Mouse (Mus musculus): ENCODE data around the gene H2afy. TPM values are rescaled to one million over a fixed set of nuclear protein-coding genes. Genes with fewer than 3 reads are reported as not detected.
A peak's percentile ranks its signal among the peaks of the same experiment; 100 is the strongest.

The H2afy gene
- polyA plus RNA-seq (2015; fragmentation: Nextera tagmentation; extraction: Ambion mirVana), result 98.9 and 135 TPM in 2 replicates

DNA sequence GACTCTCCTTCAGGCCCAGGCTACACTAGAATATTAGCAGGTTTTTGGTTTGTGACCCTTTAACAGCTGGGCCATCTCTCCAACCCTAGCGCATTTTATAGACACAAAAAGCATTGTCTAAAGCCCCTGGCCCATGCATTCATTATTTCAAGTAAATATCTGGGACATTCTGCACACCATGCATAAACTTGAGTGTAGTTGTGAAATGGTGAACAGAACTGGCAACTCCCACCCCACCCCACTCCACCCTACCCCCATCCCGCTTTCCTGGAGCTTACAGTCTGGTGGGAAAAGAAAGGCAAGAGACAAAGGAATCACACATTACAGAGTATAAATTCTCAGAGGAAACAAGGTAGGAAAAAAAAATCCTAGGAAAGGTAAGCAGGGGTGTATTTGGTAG lies at the start of gene H2afy:
Gene H2afy, minus strand, starts transcription at position 162 of the 400 bp plus-strand sequence.
- no peaks in the 10 kb centered on the region for H3K27me3 ChIP-seq
- H3K4me1 ChIP-seq (replicated peaks), result peaks cover 34% of the 10 kb centered on the region
- ATAC-seq (replicated peaks; ENCODE audit: insufficient number of reproducible peaks, insufficient read depth, low FRiP score, low read depth), result no peak
- H3K4me3 ChIP-seq, result peak within 1 kb of the TSS; percentile 100
- H3K9ac ChIP-seq, result peak within 1 kb of the TSS; percentile 99
- no peaks in the 10 kb centered on the region for H3K36me3 ChIP-seq
- 87% methylated on average over 2 of the region's 2 CpGs for WGBS
- no peaks in the 10 kb centered on the region for H3K9me3 ChIP-seq (replicated peaks)
- H3K4me2 ChIP-seq, result peak within 1 kb of the TSS; percentile 89
- H3K27ac ChIP-seq, result peak within 1 kb of the TSS; percentile 89

DNA sequence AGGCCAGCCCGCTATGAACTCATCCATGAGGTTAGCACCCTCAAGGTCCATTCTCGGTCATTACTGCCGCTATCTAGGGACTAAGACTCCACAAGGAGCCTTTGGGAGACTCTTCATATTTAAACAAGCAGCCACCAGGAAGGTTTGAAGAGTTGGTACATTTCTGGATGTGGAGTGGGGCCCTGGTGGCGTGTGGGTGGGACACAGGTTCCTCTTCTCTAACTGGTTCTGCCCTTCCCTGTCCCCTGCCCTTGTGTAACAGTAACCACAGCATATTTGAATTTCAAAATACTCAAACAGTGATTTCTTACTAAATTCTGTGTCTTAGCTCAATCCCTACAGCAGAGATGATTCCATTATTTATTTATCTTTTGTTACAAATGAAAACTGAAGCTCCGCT lies 47.5 kb upstream of the H2afy start:
- Histone ChIP-seq H3K27me3 (peaks cover 3% of the 10 kb centered on the region; the same call in 1 of the 2 replicates), H3K4me3 (no peak overlapping the region), H3K9ac (no peak overlapping the region), H3K9me3 (replicated peaks) (no peaks in the 10 kb centered on the region), H3K4me2 (no peak overlapping the region), H3K27ac (no peak overlapping the region), H3K36me3 (no peaks in the 10 kb centered on the region), H3K4me1 (replicated peaks) (no peaks in the 10 kb centered on the region)
- WGBS, result 77% methylated on average over 5 of the region's 5 CpGs
- no peak for ATAC-seq (replicated peaks; ENCODE audit: insufficient number of reproducible peaks, insufficient read depth, low FRiP score, low read depth)

DNA sequence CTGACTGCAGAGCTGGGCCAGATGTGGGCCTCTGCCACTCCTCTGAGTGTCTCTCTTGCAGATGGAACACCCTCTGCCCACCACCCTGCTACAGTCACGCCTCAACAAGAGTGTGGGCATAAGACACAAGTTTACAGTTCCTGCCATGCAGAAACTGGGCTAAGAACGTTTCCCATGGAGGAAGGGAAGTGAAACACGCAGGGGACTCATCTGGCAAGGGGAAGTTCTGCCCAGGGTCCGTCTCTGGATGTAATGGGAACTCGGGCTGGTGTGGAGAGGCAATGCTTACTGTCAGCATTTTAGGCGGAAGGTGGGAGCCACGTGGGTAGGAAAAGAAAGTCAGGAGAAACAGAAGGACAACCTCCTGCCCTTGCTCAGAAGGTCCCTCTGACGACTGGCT lies 45.3 kb upstream of the H2afy start:
- no peak for ATAC-seq (replicated peaks; ENCODE audit: insufficient number of reproducible peaks, insufficient read depth, low FRiP score, low read depth)
- WGBS, result 53% methylated on average over 8 of the region's 8 CpGs
- H3K4me2 ChIP-seq, result no peak overlapping the region
- no peaks in the 10 kb centered on the region for H3K9me3 ChIP-seq (replicated peaks)
- H3K27me3 ChIP-seq, result peaks cover 3% of the 10 kb centered on the region; the same call in 1 of the 2 replicates
- H3K36me3 ChIP-seq, result no peaks in the 10 kb centered on the region
- no peaks in the 10 kb centered on the region for H3K4me1 ChIP-seq (replicated peaks)
- H3K27ac ChIP-seq, result no peak overlapping the region
- H3K4me3 ChIP-seq, result no peak overlapping the region
- no peak overlapping the region for H3K9ac ChIP-seq

DNA sequence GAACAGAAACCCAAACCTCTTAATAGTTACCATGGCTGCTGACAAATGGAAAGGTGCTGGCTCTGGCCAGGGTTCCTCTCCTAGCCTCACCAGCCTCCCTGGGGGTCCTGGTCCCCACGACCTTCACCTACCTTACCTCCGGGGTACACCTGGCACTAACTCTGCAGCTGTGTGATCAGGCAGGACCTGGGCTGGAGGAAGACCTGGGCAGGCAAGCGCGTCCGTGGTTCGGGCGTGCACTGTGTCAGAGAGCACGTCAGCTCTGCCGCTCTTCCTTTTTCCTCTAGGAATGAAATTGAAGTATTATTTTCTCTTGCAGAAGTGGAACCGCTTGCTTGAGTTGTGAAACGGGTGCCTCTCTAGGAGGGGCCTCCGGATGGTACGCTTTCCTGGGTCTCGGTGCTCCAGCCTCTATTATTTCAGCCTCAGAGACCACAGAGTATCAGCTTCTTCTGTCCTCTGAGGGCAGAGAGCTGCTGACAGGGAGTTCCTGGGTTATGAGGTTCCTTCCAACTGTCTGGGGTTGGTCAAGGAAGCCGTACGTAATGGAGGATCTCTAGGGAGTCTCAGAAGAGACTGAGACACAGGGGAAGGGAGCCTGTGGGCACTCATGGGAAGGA lies 42.4 kb upstream of the H2afy start, which contains the start of gene Tifab:
Gene Tifab, minus strand, starts transcription at position 470 of the 620 bp plus-strand sequence.
- 78% methylated on average over 16 of the region's 16 CpGs for WGBS
- H3K9ac ChIP-seq, result no peak within 1 kb of the TSS
- ATAC-seq (replicated peaks; ENCODE audit: insufficient number of reproducible peaks, insufficient read depth, low FRiP score, low read depth), result no peak
- H3K36me3 ChIP-seq, result no peaks in the 10 kb centered on the region
- H3K27me3 ChIP-seq, result peaks cover 3% of the 10 kb centered on the region; the same call in 1 of the 2 replicates
- H3K4me1 ChIP-seq (replicated peaks), result no peaks in the 10 kb centered on the region
- H3K9me3 ChIP-seq (replicated peaks), result no peaks in the 10 kb centered on the region
- H3K27ac ChIP-seq, result no peak within 1 kb of the TSS
- no peak within 1 kb of the TSS for H3K4me3 ChIP-seq
- H3K4me2 ChIP-seq, result no peak within 1 kb of the TSS

DNA sequence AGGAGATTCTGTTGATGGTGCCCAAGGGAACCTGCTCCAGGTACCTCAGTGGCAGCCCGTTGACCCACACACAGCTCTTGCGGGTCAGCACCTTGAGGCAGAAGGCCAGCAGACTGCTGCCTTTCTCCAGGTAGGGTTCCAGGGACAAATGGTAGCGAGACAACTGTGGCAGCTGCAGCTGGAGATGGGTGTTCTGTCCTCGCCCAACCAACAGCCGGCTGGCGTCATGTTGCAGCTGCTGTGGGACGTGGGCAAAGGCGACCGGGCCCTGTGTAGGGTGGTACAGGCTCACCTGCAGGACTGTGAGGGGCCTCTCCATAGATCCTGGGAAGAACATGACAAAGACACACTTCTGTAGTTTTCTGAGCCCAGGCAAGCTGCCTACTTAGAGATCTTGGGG lies 40.1 kb upstream of the H2afy start:
- Histone ChIP-seq H3K9me3 (replicated peaks) (no peaks in the 10 kb centered on the region), H3K4me1 (replicated peaks) (peaks cover 4% of the 10 kb centered on the region; the same call in 1 of the 2 replicates), H3K4me2 (no peak overlapping the region), H3K4me3 (no peak overlapping the region), H3K27ac (no peak overlapping the region), H3K27me3 (peaks cover 4% of the 10 kb centered on the region; the same call in 1 of the 2 replicates), H3K9ac (no peak overlapping the region), H3K36me3 (no peaks in the 10 kb centered on the region)
- ATAC-seq (replicated peaks; ENCODE audit: insufficient number of reproducible peaks, insufficient read depth, low FRiP score, low read depth), result no peak
- 82% methylated on average over 9 of the region's 9 CpGs for WGBS

DNA sequence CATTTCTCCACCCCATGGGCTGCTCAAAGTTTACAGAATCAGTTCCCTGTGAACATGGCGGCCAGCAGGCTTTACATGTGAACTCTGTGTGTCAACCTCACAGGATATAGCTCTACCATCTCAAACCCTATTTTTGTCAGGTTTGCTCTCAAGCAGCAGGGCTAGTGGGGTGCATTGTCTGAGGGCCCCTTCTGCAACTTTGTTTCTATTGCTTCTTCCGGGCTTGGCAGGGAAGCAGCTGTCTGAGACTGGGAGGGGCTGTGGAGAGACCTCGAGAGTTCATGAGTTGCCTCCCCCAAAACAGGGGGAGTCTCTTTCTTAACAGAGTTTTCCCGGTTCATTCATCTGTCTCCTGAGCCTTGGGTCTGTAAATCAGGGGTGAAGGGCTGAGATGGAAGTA lies 39.7 kb upstream of the H2afy start:
- Histone ChIP-seq H3K27me3 (peaks cover 4% of the 10 kb centered on the region; the same call in 1 of the 2 replicates), H3K4me3 (no peak overlapping the region), H3K9ac (no peak overlapping the region), H3K4me1 (replicated peaks) (peaks cover 4% of the 10 kb centered on the region; the same call in 1 of the 2 replicates), H3K4me2 (no peak overlapping the region), H3K9me3 (replicated peaks) (no peaks in the 10 kb centered on the region), H3K36me3 (no peaks in the 10 kb centered on the region), H3K27ac (no peak overlapping the region)
- no peak for ATAC-seq (replicated peaks; ENCODE audit: insufficient number of reproducible peaks, insufficient read depth, low FRiP score, low read depth)
- WGBS, result 75% methylated on average over 4 of the region's 4 CpGs

DNA sequence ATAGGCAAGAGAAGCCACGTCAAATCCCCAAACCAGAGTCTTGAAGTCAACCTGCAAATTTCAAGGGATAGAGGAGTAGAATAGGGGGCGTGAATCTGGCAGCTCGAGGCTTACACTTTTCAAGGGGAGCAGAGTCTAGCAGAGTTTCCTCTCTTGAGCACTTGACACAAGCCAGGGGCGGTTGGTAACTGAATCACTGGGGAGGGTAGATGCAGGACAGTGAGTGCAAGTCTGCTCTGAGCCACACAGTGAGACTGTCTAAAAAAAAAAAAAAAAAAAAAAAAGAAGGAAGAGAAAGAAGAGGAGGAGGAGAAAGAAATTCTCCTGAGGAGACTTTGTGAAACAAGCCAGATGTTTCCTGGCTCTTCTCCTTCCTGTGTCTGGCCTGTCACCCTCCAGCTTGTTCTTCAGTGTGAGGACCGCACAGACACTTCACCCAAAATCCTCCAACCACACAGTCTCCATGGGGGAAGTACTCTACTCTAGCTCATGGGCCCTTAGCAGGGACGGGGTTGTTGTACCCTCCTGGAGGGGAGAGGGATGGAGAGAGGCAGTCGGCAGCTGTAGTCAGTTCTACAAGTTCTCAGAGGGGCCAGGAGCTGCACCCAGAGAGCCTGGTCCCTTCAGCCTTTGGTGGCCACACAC lies 36.9 kb upstream of the H2afy start:
- Histone ChIP-seq H3K4me3 (no peak overlapping the region), H3K27ac (no peak overlapping the region), H3K27me3 (0 out of 2 replicates have a peak, but pooled peaks cover 14% of the 10 kb centered on the region), H3K4me2 (no peak overlapping the region), H3K9me3 (replicated peaks) (no peaks in the 10 kb centered on the region), H3K4me1 (replicated peaks) (peaks cover 7% of the 10 kb centered on the region), H3K36me3 (no peaks in the 10 kb centered on the region), H3K9ac (no peak overlapping the region)
- WGBS, result 42% methylated on average over 7 of the region's 7 CpGs
- no peak for ATAC-seq (replicated peaks; ENCODE audit: insufficient number of reproducible peaks, insufficient read depth, low FRiP score, low read depth)

DNA sequence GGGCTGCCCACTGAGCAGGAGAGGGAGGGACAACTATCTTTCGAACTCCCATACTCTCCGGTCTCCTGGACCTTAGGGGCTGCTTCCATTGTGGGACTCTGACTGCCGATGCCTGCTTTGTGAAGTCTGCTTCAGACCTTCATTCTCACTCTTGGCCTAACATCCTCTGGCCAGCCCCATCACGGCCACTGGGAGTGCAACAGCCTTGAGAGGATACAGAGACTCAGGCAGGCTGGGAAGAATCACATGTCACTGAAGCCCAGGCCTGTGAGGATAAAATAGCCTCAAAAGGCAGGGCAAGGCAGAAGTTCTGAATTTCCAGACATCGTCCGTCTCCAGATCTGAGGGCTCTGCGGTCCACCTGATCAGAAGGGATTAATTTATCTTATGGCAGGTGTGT lies 35.9 kb upstream of the H2afy start:
- Histone ChIP-seq H3K4me3 (no peak overlapping the region), H3K9me3 (replicated peaks) (no peaks in the 10 kb centered on the region), H3K4me1 (replicated peaks) (peaks cover 13% of the 10 kb centered on the region), H3K27me3 (0 out of 2 replicates have a peak, but pooled peaks cover 14% of the 10 kb centered on the region), H3K27ac (no peak overlapping the region), H3K36me3 (no peaks in the 10 kb centered on the region), H3K4me2 (no peak overlapping the region), H3K9ac (no peak overlapping the region)
- whole genome bisulfite sequencing, result 76% methylated on average over 7 of the region's 7 CpGs
- no peak for ATAC-seq (replicated peaks; ENCODE audit: insufficient number of reproducible peaks, insufficient read depth, low FRiP score, low read depth)

DNA sequence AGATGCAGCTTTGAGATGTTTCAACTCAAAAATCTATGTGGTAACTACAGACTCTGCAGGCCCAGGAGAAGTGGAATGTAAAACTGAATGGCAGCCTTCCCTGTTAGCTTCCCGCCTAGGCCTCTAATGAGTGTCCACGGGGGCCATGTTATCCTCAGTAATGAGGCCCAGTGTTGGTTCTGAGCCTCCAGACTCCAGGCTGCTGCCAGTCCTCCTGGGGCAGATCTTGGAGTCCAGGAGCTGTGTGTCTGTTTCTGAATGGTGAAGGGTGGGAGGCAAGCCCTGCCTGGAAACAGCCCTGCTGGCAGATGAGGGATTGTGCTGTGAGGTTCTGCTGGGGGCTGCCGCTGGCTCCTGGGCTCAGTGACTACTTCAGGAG lies 32.2 kb upstream of the H2afy start:
- ATAC-seq (replicated peaks; ENCODE audit: insufficient number of reproducible peaks, insufficient read depth, low FRiP score, low read depth), result no peak
- H3K4me2 ChIP-seq, result no peak overlapping the region
- WGBS, result 53% methylated on average over 3 of the region's 3 CpGs

DNA sequence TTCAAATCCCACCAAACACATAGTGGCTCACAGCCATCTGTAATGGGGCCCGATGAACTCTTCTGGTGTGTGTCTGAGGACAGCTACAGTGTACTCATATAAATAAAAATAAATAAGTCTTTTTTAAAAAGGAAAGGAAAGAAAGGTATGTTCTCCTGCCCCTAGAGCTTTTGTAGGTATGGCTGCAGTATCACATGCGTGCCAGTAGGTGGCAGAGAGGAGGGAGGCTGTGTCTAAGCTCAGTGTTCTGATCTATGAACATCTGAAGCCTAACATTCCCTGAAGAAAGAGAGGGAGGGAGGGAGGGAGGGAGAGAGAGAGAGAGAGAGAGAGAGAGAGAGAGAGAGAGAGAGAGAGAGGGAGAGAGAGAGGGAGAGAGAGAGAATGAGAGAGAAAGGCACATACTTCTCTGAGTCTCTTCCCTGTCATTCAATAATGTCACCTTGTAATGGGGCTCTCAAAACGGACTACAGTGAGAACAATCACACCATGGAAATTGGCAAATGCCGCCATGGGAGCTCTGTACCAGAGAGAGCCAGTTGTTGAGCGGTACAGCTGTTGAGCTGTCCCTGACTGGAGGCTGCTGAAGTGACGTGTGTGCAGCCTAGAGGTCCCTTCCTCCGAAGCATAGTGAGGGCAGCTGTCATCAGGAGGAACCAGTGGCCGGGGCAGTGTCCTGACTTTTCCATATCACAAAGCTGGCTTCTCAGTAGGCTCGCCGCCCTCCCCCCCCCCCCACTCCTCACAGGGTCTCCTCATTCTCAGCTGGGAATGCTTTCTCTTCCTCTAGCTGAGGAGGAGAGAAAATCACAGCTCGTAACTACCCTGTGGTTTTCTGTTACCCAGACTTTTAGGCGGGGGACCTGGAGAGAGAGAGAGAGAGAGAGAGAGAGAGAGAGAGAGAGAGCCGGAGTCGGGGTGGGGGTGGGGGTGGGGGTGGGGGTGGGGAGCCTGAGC lies 31.6 kb upstream of the H2afy start:
- peak; percentile 20; the same call in 1 of the 2 replicates for ATAC-seq (replicated peaks; ENCODE audit: insufficient number of reproducible peaks, insufficient read depth, low FRiP score, low read depth)

More for the DNA sequence above, 32.2 kb upstream of the H2afy start:
- H3K4me1 ChIP-seq (replicated peaks), result peaks cover 23% of the 10 kb centered on the region
- no peak overlapping the region for H3K4me3 ChIP-seq
- no peak overlapping the region for H3K9ac ChIP-seq
- no peaks in the 10 kb centered on the region for H3K36me3 ChIP-seq
- no peaks in the 10 kb centered on the region for H3K9me3 ChIP-seq (replicated peaks)
- H3K27ac ChIP-seq, result no peak overlapping the region
- 0 out of 2 replicates have a peak, but pooled peaks cover 14% of the 10 kb centered on the region for H3K27me3 ChIP-seq

DNA sequence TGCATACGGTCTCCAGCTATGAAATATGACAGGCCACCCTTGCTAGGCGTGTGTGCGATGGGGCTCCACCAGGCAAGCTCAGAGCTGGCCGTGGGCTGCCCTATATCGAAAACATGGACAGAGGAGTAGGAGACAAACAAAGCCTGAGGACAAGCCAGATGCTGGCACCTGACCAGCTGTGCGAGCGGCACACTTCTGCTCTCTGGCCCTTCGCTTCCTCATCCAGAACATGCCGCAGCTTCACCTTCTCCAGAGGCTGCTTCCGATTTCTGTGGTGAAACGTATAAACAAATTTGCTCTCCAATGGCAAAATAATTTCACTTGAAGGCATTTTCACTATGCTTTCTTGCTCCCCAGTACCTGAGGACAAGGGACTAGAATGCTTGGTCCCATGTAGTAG lies 29.4 kb upstream of the H2afy start:
- H3K9ac ChIP-seq, result no peak overlapping the region
- ATAC-seq (replicated peaks; ENCODE audit: insufficient number of reproducible peaks, insufficient read depth, low FRiP score, low read depth), result no peak
- H3K27ac ChIP-seq, result no peak overlapping the region

More for the DNA sequence above, 31.6 kb upstream of the H2afy start:
- H3K4me1 ChIP-seq (replicated peaks), result peaks cover 26% of the 10 kb centered on the region
- no peak overlapping the region for H3K27ac ChIP-seq
- H3K9ac ChIP-seq, result no peak overlapping the region
- peak overlapping the region; percentile 13; the same call in 1 of the 2 replicates for H3K4me2 ChIP-seq
- H3K9me3 ChIP-seq (replicated peaks), result no peaks in the 10 kb centered on the region
- no peak overlapping the region for H3K4me3 ChIP-seq
- WGBS, result 22% methylated on average over 13 of the region's 14 CpGs
- H3K36me3 ChIP-seq, result no peaks in the 10 kb centered on the region
- H3K27me3 ChIP-seq, result 0 out of 2 replicates have a peak, but pooled peaks cover 14% of the 10 kb centered on the region

More for the DNA sequence above, 29.4 kb upstream of the H2afy start:
- Histone ChIP-seq H3K27me3 (0 out of 2 replicates have a peak, but pooled peaks cover 7% of the 10 kb centered on the region), H3K4me1 (replicated peaks) (peaks cover 26% of the 10 kb centered on the region), H3K9me3 (replicated peaks) (no peaks in the 10 kb centered on the region), H3K4me3 (no peak overlapping the region), H3K4me2 (no peak overlapping the region), H3K36me3 (no peaks in the 10 kb centered on the region)
- WGBS, result 85% methylated on average over 11 of the region's 11 CpGs
